Comparison of ENCODE assay signal across 12 mouse cellular contexts in the genomic region with DNA sequence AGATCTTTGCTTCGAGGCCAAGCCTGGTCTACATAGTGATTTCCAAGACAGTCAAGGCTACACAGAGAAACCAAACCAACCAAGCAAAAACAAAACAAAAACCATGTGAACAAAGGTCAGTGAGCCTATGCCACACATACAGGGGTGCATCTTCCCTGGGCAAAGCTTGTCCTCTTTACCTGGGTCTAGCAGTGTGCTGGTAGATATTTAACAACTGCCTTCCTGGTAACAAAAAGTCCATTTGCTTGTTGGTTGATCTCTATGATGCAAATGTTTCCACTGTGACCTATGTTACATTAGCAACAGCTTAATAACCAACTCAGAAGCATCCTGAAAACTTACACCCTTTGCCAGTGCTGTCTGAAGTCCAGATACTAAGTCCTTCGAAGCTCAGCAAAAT.
"Had no signal": no experiment of that assay in that cellular context is flagged by ENCODE, and none has a peak within 500 bp of the region (broad histone marks: within the 10 kb centered on the region; RNA-seq: fewer than 3 reads in every experiment).

No protein-coding gene starts in this region.

- H3K9ac ChIP-seq: limb, embryonic 12.5 days; liver, embryonic 14.5 days; midbrain, embryonic 13.5 days had no signal

- H3K4me1 ChIP-seq: limb, embryonic 12.5 days; midbrain, embryonic 13.5 days had no signal

- H3K4me3 ChIP-seq: limb, embryonic 12.5 days; midbrain, embryonic 13.5 days had no signal

- H3K36me3 ChIP-seq: limb, embryonic 12.5 days; midbrain, embryonic 13.5 days had no signal

- DNase-seq: liver; lung, adult 2 months; lung, postnatal 36 days; right cerebral cortex, adult 18-20 months; right cerebral cortex, postnatal 25 days; thymus, adult 18-20 months; thymus, postnatal 25 days had no signal

- H3K27ac ChIP-seq: limb, embryonic 12.5 days; liver, embryonic 14.5 days; midbrain, embryonic 13.5 days had no signal

- ATAC-seq: intestine, embryonic 16.5 days; lung, postnatal 0 days; midbrain, embryonic 13.5 days had no signal

- H3K4me2 ChIP-seq: limb, embryonic 12.5 days; midbrain, embryonic 13.5 days had no signal

- H3K27me3 ChIP-seq: limb, embryonic 12.5 days; midbrain, embryonic 13.5 days had no signal
